Mouse (Mus musculus) c-Kit-positive CD71-positive TER-119-negative erythroid progenitor cells, embryonic 14.5 days (primary cell): Measurements from ENCODE around the gene Tex13b.
"Not testable (repeated sequence)": the region's sequence is repeated elsewhere in the genome, so short reads cannot be mapped to it uniquely, and the experiment has no call there.

Experiments
- DNase-seq: peaks from one replicate; pipeline ENCODE4 v3.0.0-alpha.2; 2013; ENCODE audit warnings: low read depth

The Tex13b gene

DNA sequence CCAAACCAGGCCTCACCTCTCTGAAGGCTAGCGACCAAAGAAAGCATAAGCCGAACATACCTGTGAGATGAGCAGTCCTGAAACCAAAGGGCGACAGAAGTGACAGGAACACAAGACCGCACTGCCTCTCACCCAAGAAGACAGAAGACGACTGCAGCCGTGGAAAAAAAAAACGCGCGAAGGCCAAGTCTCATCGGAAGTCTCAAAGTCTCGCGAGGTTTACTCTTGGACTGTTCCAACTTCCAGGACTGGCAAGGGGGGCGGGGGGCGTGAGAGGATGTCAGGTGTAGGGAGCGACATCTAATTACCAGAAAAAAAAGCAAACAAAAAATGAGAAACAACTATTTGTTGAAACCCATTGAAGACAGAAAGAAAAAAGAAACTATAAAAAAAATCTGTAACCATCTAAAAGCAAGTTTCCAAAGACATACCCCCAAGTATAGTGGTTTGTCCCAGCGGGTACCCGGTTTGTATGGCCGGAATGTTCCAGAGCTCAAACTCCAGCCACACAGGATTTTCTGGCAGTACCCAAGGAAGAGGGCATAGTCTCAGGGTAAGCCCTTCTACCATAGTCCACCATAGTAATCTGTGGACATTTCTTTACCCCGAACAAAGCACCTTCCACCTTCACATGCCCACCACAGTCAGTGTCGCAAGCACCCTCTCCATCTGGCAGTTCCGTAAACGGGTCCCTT is at the start of gene Tex13b:
Tex13b (minus strand) TSS at position 122 of the 695 bp plus-strand sequence.
- DNase-seq, result no peak

DNA sequence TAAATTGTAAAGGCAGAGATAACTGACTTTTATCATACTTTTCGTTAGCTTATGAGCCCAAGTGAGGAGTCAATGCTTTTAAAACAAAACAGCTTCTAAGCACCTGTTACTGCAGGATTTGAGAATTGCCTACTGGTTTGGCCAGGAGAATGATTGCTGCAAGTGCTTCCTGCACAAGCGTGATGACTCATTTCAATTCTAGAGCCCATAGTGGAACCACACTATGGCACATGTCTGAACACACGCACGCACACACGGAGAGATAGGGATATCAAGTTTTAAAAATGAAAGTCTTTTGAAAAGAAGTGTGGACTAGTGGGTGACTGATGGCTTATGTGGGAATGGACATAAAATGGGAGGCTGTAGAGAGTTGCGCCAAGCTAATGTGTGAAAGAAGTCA is 49.5 kb upstream of the Tex13b start:
- no peak for DNase-seq

DNA sequence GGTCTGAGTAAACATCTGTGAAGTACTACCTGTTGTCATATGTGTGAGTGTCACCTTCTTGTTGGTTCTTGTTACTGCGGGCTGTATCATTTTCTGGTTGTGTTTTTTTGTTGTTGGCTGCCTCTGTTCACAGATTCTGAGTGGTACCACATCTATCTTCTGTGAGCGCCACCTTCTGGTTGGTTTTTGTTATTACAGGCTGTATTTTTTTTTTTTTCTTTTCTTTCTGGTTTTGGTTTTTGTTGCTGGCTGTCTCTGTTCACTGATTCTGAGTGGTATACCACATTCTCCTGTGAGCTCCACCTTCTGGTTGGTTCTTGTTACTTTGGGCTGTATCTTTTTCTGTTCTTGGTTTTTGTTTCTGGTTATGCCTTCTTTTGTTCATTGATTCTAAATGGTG is 44.2 kb upstream of the Tex13b start:
- DNase-seq, result no peak

DNA sequence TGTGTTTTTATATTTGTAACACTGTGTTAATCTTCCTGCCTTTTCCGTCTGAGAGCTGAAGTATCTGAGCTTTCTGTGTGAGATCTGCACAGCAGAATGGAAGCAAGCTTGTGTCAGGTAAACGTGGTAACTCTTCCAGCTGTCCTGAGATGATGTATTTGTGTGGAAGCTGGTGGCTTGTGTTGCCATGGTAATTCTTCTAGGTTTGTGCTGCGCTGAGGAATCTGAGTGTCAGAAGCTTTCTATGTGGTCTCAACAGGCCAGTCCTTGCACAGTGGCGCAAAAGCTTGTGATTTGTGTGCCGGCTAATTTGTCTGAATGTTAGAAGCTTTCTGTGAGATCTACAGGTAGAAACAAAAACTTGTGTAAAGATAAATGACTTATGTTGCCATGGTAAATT is 43.8 kb upstream of the Tex13b start:
- not testable (repeated sequence) for DNase-seq

DNA sequence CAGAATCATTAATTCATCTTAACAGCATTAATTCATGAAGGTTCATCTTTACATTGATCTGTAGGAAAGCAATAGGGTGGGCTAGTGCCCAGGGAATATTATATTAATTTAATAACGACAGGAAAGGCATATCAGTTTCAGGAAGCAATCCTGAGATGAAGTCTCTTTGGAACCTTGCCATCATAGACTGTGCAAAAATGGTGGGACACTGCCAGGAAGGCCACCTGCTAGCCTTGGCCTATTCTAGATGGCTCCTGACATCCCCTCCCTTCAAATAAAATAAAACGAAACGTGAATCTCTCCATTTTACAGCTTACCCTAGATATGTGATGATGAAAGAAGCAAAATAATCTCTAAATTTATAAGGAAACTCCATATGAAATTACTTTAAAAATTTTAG is 41.3 kb upstream of the Tex13b start:
- DNase-seq, result no peak

DNA sequence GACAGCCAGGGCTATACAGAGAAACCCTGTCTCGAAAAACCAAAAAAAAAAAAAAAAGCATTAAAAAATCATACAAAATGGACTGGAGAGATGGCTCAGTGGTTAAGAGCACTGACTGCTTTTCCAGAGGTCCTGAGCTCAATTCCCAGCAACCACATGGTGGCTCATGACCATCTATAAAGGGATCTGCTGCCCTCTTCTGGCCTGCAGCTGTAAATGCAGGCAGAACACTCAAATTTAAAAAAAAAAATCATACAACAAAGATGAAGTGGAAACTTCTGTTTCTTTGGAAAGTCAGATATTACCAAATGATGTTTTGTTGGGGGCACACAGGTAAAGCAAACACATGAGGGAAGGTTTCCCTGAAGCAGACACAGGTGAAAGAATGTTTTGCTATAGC is 32.2 kb upstream of the Tex13b start:
- not testable (repeated sequence) for DNase-seq

DNA sequence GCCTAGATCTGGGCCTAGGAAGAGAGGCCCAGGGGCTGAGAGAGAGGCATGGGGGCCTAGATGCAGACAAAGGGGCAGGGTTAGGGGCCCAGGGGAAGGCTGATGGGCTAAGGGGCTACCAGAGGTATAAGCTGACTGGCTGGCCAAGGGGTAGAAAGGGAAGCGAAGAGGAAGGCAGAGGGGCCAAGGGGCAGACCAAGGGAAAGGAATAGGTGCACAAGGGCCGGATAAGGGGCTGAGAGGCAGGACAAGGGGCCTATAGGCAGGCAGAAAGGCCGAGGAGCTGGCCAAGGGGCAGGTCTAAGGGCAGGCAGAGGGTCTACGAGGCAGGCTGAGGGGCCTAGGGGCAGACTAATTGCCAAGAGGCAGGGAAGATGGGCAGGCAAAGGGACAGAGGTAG is 26.7 kb upstream of the Tex13b start:
- DNase-seq, result no peak

DNA sequence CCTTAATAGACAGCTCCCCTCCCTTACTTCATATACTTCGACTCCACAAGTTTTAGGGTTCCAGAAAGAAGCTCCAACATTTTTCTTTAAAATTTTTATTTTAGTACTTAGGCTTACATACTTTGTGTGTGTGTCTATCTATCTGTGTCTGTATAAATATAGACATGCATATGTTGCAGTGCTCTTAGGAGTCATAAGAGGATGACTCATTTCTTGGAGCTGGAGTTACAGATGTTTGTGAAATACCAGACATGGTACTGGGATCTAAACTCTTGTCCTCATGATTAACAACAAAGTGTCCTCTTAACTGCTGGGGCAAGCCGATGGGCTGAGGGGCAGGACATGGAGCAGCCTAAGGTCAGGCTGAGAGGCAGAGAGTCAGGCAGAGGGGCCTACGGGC is 24.8 kb upstream of the Tex13b start:
- DNase-seq, result no peak

DNA sequence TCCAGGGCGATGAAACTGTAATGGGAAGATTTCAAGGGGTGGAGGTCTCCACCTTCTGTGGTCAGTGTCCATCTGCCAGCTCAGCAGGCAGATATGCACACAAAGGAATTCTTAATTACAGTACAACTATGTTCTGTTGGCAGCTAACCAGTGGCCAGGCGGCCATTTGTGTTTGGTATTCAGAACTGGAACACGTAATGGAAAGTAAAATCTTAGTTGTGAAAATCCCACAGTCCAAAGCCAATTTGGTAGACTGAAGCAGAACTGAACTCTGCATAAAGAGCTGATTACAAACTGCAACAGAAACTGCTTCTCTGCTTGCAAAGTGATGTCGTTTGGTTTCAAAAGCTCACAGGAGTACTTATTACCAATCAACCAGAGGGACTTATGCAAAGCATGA is 18.5 kb upstream of the Tex13b start:
- DNase-seq, result no peak

DNA sequence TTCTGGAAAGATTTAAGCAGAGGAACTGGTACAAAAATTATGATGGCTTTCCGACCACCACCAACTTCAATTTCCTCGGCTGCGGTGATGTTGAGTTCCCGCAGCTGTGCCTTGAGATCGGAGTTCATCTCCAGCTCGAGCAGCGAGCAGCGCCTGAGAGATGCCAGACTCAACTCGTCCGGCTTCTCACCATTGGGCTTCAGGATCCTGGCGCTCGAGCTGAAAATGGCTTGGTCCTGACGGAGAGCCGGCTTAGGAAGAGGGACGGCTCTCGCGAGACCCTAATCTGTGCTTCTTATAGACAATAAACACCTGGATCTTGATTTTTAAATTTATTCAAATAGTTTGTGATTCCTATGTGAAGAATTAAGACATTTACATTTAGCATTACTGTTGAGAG is 9.1 kb upstream of the Tex13b start:
- DNase-seq, result no peak

DNA sequence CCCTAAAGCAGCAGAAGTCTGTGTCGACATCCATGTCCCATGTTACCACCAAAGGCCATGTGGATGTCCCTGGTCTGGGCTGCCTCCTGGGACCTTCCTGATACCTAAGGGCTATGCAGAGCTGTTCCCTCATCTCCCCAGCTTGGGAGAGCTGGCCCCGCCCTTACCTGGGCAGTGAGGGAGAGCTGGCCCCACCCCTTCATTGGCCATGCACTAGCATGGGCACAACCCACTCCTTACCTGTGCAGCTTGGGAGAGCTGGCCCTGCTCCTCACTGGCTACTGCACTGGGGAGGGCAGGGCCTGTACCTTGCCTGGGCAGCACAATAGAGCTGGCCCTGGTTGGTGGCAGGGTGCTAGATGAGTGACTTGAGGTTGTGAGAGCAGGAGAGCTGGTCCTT is 7.9 kb downstream of the Tex13b start:
- no peak for DNase-seq

DNA sequence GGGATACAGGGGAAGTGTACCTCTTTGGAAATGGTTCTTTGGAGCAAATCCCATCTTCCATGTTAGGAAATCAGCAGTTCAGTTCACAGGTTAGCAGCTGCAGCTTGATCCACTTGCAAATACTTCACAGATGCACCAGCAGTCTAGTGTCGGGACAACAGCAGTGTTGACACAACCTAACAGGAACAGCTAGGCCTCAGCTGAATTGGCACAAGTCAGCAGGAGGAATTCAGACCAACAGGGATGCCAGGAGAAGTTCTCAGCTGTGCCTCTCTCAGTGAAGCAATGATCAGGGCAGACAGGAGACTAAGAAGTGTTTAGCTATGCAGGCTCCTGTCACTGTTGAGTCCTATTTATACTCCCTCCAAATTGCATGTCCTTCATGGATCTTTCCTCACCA is 43.4 kb downstream of the Tex13b start:
- DNase-seq, result no peak
